Mouse (Mus musculus): ENCODE results near the gene Swap70.

Gene Swap70

DNA sequence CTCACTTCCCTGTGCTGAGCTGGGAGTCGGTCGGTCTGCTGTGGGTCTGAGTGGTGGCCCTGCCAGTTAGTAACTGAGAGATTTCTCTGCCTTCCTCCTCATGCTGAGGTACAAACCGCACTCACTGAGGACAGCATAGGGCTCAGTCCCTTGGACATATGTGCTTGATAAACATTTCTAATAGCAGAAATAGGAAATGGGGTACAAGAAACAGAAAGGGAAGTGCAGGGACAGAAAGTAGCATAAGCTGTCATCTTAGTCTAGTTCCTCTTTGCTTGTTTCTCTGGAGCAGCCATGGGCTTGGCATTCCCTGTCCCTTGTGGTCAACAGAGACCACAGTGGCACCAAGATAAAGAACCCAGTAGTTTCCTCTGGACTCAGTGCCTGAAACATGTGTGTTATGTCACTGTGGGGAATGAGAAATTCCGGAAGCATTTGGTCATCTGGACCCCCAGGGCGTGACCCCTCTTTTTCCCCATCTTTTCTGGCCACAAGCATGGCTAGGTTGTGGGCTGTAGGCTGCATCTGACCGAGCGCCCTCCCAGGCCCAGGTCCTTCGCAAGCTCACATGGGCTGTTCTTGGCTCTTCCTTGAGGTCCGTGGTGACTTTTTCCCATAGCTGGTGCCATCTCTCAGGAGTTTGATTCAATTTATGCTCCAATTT is 92.0 kb downstream of the Swap70 start:
- DNase-seq = no peak

- DNase-seq = no peak
Observed at GRCm38 (mm10) chr7:110314401-110314890, 92.9 kb downstream of the Swap70 start.

DNA sequence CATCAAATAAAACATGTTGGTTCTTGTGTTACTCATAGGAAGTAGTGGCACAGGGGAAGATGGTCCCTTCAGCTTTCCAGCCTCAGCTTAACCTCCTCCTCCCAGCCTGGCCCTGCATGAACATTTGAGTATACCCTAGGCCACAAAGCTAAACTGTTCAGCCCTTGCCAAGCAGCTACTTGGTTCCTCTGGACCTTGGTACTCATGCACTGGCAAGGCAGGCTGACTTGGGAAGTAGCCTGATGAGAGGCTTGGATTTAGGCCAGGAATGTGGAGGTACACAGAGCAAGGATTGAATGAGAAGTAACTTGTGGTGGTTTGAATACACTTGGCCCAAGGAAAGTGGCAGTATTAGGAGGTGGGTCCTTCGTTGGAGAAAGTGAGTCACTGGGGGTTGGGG is 93.8 kb downstream of the Swap70 start:
- DNase-seq = no peak

- DNase-seq = no peak
Observed at GRCm38 (mm10) chr7:110317412-110317811, 95.9 kb downstream of the Swap70 start.

DNA sequence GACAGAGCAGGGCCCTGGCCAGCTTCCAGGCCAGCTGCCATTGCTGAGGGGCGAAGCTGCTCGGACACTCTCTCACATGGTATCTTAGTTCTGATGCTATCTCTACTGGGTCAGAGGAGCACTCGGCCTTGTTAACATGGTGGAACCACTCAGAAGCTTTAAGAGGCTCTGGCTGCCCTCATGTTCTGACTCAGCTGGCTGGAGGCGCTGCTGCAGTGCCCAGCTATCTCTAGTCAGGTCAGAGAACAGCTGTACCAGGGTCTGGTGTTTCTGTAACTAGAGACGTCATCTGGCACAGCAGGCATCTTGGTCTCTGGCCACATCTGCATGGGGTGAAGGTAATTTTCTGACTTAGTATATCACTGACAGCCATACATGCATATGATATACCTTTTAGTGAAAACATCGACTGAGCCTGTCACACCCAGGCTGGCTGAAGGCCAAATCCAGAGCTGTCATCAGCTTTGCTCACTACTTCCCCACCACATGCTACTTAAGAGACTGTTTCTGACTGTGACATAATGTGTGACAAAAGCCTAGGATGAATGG is 97.5 kb downstream of the Swap70 start:
- DNase-seq = no peak

DNA sequence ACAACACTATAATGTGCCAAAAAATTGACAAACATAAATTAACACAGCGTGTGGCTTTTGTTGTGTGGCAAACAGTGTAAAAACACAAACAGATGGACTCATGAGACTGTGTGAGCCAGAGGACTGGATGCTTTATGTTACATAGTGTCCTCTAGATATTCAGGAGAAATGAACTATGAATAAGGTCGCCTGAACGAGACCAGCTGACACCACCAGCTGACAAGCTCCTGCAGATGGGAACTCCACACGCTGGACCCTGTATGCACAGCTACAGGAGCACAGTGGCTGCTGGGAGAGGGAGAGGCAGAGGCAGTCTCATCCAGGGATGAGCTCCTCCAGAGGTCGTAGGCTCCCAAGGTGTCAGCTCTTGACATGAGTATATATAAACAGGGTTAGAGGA is 99.6 kb downstream of the Swap70 start:
- no peak for DNase-seq

DNA sequence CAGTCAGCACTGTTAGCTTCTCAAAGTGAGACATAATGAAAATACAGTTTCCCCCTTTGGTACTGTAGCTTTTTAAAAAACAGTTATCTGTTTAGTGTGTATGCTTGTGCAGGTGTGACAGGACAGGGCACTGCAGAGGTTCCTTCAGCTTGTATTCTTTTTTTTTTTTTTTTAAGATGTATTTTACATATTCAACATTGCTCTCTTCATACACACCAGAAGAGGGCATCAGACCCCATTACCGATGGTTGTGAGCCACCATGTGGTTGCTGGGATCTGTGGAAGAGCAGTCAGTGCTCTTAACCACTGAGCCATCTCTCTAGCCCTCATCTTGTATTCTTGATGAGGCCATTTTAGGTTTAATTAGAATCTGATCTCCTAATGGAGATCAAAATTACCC is 103.3 kb downstream of the Swap70 start:
- no peak for DNase-seq

DNA sequence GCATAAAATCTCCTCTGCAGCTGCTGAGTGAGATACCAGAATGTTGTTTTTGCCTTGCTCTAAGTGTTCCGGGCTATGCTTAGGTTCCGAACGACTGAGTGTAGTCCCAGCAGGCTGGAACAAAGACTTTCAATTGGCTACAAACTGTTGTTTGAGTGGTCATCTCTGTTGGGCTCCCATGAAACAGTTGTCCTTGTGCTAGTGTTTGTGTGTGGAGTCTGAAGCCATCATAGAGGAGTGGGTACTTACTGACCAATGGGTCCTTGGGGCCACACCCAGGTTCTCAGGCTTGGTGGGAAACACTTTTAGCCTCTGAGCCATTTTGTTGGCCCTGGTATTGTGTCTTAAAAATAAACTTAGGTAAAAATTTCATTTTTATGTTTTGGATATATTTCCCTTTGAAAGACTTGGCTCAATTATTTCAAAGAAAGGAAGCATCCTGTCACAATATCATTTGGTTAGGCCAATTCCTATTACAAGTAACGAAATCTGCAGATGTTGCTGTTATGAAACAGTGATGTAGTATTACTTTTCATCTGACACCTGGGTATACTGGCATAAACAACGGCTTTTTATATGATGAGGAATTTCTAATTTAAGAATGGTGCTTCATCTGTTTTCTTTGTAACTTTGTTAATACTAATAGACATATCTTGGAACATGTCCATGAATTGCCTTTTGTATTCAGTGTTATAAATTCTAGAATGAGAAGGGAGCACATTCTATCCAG is 104.0 kb downstream of the Swap70 start:
- no peak for DNase-seq
